Mouse (Mus musculus) limb, embryonic 10.5 days (tissue): ENCODE results near the gene Defb9. TPM values are rescaled to one million over a fixed set of nuclear protein-coding genes. Genes with fewer than 3 reads are reported as not detected.
"Not testable (repeated sequence)": the region's sequence is repeated elsewhere in the genome, so short reads cannot be mapped to it uniquely, and the experiment has no call there.

Source experiments
- DNase-seq: peaks from one replicate; pipeline ENCODE4 v3.0.0-alpha.2; 2017; ENCODE audit warnings: low spot score
- H3K27ac ChIP-seq: fragments of 300-500 bp; sonication (generic); 2 replicates; pipeline ENCODE4 v1.5.1; 2016; ENCODE audit warnings: mild to moderate bottlenecking
- H3K27me3 ChIP-seq: fragments of 300-500 bp; sonication (generic); 2 replicates; pipeline ENCODE4 v1.6.1; 2016; ENCODE audit warnings: low read depth, mild to moderate bottlenecking; ENCODE audit not compliant: poor library complexity, severe bottlenecking
- H3K36me3 ChIP-seq: fragments of 300-500 bp; sonication (generic); 2 replicates; pipeline ENCODE4 v1.6.1; 2016; ENCODE audit warnings: mild to moderate bottlenecking, moderate library complexity
- H3K4me1 ChIP-seq: fragments of 300-500 bp; sonication (generic); 2 replicates; pipeline ENCODE4 v1.6.1; 2016
- H3K4me3 ChIP-seq: fragments of 300-500 bp; sonication (generic); 2 replicates; pipeline ENCODE4 v1.5.1; 2016; ENCODE audit warnings: mild to moderate bottlenecking, moderate library complexity
- H3K9me3 ChIP-seq: fragments of 300-500 bp; sonication (generic); replicated peaks from 2 replicates; pipeline ENCODE4 v1.6.1; 2016; ENCODE audit warnings: mild to moderate bottlenecking
- WGBS: fragments of 180-500 bp; shearing (Covaris S2); methylation state at CpG from one replicate; pipeline ENCODE4 v1.1.7; 2016; 5-methylcytosine and 5-hydroxymethylcytosine counted together
- polyA plus RNA-seq: library from polyadenylated mRNA; unstranded; fragments of >200 nt; fragmentation: Nextera tagmentation; extraction: Ambion mirVana; gene quantifications from 2 replicates; pipeline ENCODE4 v1.2.1, GENCODE M21; 2016

Defb9 gene
- polyA plus RNA-seq: not detected in 2 replicates

DNA sequence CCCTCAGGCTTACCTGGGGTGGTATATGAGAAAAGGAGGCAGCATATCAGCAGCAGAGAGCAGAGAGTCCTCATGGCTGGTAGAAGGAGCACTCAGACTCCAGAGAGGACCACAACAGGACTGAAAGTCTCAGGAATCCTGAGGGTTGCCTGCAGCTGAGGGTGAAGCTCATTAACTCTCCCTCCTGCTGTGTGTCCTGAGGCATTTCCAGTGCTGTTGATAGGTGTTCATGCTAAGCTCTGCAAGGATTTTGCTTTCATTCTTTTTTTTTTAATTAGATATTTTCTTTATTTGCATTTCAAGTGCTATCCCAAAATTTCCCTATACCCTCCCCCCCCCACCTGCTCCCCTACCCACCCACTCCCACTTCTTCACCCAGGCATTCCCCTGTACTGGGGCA is at the start of gene Defb9:
Gene Defb9, minus strand, starts transcription at position 101 of the 400 bp plus-strand sequence.
- not testable (repeated sequence) for H3K27me3 ChIP-seq, H3K36me3 ChIP-seq, H3K4me3 ChIP-seq, H3K27ac ChIP-seq, DNase-seq, H3K4me1 ChIP-seq, H3K9me3 ChIP-seq

DNA sequence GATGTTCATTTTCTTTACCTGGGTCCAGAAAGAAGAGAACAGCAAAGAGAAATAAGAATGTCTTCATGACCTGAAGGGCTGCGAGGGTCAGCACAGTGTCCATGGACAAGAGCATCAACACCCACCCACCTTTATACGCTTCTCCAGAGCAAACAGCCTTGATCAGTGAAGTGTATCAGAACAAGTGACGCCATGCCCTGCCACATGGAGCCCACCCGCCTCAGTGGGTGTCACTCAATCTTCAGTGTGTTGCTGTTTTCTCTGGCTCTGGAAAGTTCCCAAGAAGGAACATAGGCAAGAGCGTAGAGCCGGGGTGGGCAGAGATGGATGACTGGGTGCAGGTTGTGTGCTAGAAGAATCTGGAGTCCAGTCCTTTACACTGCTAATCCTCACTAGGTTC is 47.4 kb upstream of the Defb9 start, which contains the start of gene Defb15:
Gene Defb15, minus strand, starts transcription at position 101 of the 400 bp plus-strand sequence.
- 95% methylated on average over 6 of the region's 6 CpGs for WGBS

DNA sequence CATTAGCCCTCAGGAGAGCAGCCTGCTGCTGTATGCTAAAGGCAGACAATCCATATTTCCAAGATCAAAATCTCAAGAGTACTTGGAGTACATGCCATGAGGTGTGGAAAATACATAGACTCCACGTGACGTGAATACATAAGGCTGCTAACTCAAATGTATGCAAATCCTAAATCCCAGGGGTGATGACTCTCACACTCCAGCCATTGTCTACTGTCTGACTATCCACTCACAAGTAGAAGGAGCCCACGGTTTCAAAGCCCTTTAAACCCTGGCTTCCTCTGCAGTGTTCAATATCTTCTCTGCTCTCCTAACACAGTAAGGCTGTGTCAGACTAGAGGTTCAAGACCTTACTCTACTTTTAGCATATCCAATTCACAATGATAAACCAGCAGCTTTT is 45.5 kb upstream of the Defb9 start:
- 88% methylated on average over 3 of the region's 3 CpGs for WGBS
- not testable (repeated sequence) for H3K36me3 ChIP-seq, H3K27ac ChIP-seq, H3K27me3 ChIP-seq, H3K9me3 ChIP-seq, H3K4me3 ChIP-seq, DNase-seq, H3K4me1 ChIP-seq

More for the DNA sequence above, 47.4 kb upstream of the Defb9 start, which contains the start of gene Defb15:
- no peak within 1 kb of the TSS for H3K27ac ChIP-seq
- no peak within 1 kb of the TSS for H3K4me3 ChIP-seq
- no peak for DNase-seq
- H3K9me3 ChIP-seq: no peaks in the 10 kb centered on the region
- H3K4me1 ChIP-seq: no peaks in the 10 kb centered on the region
- H3K27me3 ChIP-seq: no peaks in the 10 kb centered on the region
- H3K36me3 ChIP-seq: no peaks in the 10 kb centered on the region

DNA sequence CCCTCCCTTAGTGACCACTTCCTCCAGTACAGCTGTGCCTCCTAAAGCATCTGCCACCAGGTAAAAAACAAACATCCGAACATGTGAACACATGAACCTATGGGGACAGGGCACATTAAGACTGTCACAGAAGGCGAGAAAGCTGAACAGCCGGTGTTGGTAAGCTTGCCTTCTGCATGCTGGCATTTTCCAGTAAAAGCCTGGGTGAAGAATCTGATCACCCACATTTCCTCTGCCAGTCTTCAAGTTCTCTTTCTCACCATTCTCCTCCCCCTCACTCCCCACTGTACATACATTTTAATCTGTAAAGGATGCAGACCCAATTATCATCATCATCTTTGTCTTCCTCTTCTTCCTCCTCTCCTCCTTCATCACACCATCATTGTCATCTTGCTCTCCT is 30.4 kb upstream of the Defb9 start:
- 92% methylated on average over 3 of the region's 3 CpGs for WGBS
- Histone ChIP-seq H3K27me3 (no peaks in the 10 kb centered on the region), H3K4me1 (no peaks in the 10 kb centered on the region), H3K36me3 (no peaks in the 10 kb centered on the region), H3K4me3 (no peak overlapping the region), H3K27ac (no peak overlapping the region), H3K9me3 (no peaks in the 10 kb centered on the region)
- no peak for DNase-seq

DNA sequence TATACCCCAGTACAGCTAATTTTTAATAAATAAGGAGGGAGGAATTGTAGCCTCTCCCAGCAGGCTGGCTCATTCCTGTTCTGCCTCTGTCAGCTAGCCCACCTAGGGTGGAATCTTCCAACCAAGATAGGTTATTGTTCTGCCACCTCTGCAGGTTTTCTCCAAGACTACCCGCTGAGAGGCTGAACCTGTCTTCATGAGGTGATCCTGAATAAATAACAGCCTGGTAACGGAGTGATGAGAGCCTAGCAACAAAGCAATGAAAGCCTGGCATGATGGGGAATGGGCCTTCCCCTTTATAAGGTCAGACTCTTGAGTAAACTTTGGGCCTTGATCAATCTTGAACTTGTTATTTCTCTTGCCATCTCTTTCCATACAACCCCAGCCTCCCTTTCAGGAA is 27.3 kb upstream of the Defb9 start:
- no peaks in the 10 kb centered on the region for H3K36me3 ChIP-seq
- no peaks in the 10 kb centered on the region for H3K4me1 ChIP-seq

DNA sequence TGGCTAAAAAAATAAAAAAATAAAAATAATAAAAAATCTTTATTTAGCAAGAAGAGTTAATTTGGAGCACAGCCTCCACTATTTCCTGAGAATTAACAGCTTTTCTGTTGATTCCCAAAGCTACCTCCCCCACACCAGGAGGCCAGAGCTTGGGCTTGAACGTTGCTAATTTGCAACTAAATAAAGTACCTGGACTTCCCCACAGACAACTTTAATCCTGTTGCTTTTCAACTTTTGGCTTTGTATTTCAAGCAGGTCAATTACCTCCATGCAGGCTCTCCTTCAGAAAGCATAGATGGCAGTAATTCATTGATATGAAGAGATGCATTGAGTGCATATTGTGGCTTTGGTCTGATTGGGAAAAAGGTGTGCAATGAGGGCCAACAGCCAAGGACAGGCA is 26.7 kb upstream of the Defb9 start:
- no peak overlapping the region for H3K27ac ChIP-seq
- H3K9me3 ChIP-seq: no peaks in the 10 kb centered on the region
- peaks cover under 1% of the 10 kb centered on the region; the same call in 1 of the 2 replicates for H3K4me1 ChIP-seq
- DNase-seq: no peak
- H3K27me3 ChIP-seq: no peaks in the 10 kb centered on the region
- no peaks in the 10 kb centered on the region for H3K36me3 ChIP-seq
- WGBS: 24% methylated on average over 1 of the region's 1 CpGs
- no peak overlapping the region for H3K4me3 ChIP-seq

More for the DNA sequence above, 27.3 kb upstream of the Defb9 start:
- H3K9me3 ChIP-seq: no peaks in the 10 kb centered on the region
- no peak overlapping the region for H3K4me3 ChIP-seq
- WGBS: 31% methylated on average over 2 of the region's 2 CpGs
- no peaks in the 10 kb centered on the region for H3K27me3 ChIP-seq
- DNase-seq: no peak
- no peak overlapping the region for H3K27ac ChIP-seq

DNA sequence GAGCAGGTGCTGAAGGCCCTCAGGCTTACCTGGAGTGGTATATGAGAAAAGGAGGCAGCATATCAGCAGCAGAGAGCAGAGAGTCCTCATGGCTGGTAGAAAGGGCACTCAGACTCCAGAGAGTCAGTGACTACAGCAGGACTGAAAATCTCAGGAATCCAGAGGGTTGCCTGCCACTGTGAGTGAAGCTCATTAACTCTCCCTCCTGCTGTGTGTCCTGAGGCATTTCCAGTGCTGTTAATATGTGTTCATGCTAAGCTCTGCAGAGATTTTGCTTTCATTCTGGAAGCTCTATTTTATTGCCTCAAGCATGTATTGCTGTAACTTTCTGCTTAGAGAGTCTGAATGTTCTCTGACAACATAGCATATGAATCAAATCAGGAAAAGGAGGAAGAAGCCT is 21.1 kb upstream of the Defb9 start, which contains the start of gene Defb11:
Gene Defb11, minus strand, starts transcription at position 123 of the 400 bp plus-strand sequence.
- DNase-seq: peak; percentile 33
- H3K36me3 ChIP-seq, H3K27ac ChIP-seq, H3K4me1 ChIP-seq, H3K4me3 ChIP-seq, H3K9me3 ChIP-seq, H3K27me3 ChIP-seq: not testable (repeated sequence)

DNA sequence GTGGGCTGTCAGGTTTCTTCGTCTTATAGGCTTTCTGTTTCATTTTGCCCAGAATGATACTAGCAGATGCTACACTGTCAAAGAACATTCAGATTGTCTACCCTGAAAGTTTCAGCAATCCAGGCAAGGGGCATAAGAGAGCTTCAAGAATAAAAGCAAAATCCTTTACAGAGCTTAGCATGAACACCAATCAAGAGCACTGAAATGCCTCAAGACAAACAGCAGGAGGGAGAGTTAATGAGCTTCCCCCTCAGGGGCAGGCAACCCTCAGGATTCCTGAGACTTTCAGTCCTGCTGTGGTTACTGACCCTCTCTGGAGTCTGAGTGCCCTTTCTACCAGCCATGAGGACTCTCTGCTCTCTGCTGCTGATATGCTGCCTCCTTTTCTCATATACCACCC is 26.6 kb downstream of the Defb9 start, which contains the start of gene Defb10:
Gene Defb10, plus strand, starts transcription at position 316 of the 400 bp plus-strand sequence.
- H3K27me3 ChIP-seq, H3K27ac ChIP-seq, H3K4me3 ChIP-seq, H3K36me3 ChIP-seq, DNase-seq, H3K9me3 ChIP-seq, H3K4me1 ChIP-seq: not testable (repeated sequence)
- WGBS: 58% methylated on average over 1 of the region's 1 CpGs

Other genes starting within 250 kb of the Defb9 start
- gene Defa17, start 229.6 kb downstream of the Defb9 start, polyA plus RNA-seq: not detected in 2 replicates
- gene Defa34, start 219.6 kb downstream of the Defb9 start, polyA plus RNA-seq: not detected in 2 replicates
- gene AY761184, start 181.8 kb downstream of the Defb9 start, polyA plus RNA-seq: not detected in 2 replicates
- not detected in 2 replicates for gene Defa24, start 150.9 kb downstream of the Defb9 start, polyA plus RNA-seq
- gene Defb50, start 61.9 kb downstream of the Defb9 start, polyA plus RNA-seq: not detected in 2 replicates
- not detected in 2 replicates for gene Defb2, start 45.5 kb downstream of the Defb9 start, polyA plus RNA-seq
- gene Defb10, start 26.5 kb downstream of the Defb9 start, polyA plus RNA-seq: not detected in 2 replicates
- not detected in 2 replicates for gene Defb11, start 21.0 kb upstream of the Defb9 start, polyA plus RNA-seq
- not detected in 2 replicates for gene Defb15, start 47.3 kb upstream of the Defb9 start, polyA plus RNA-seq
- not detected in 2 replicates for gene Defb35, start 52.9 kb upstream of the Defb9 start, polyA plus RNA-seq
- not detected in 2 replicates for gene Defb13, start 61.3 kb upstream of the Defb9 start, polyA plus RNA-seq
- not detected in 2 replicates for gene Fam90a1a, start 73.3 kb upstream of the Defb9 start, polyA plus RNA-seq
- gene Ccdc70, start 84.4 kb upstream of the Defb9 start, polyA plus RNA-seq: not detected in 2 replicates
- gene Atp7b, start 174.9 kb upstream of the Defb9 start, polyA plus RNA-seq: 0.89 and 1.1 TPM in 2 replicates
- 33.4 and 45.6 TPM in 2 replicates for gene Alg11, start 175.3 kb upstream of the Defb9 start, polyA plus RNA-seq
- not detected in 2 replicates for gene Nek5, start 239.6 kb upstream of the Defb9 start, polyA plus RNA-seq